Comparison of ENCODE assay signal across 24 mouse cellular contexts in the genomic region with DNA sequence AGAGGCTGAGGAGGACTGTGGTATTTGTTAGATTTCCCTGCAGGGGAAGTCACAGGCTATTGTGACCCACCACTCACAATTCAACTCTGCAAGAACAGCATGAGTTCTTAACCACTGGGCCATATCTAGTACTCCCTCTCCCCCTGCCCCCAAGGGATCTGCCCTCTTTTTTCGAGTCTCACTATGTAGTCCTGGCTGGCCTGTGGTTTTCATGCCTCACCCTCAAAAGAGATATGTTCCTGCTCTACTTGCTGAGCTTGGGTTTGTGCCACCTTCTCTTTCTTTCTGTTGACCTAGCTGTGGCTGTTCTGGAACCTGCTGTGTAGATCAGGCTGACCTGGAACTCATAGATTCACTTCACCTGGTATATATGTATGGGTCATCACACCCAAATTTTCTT.
"Had no signal": no experiment of that assay in that cellular context is flagged by ENCODE, and none has a peak within 500 bp of the region (broad histone marks: within the 10 kb centered on the region; RNA-seq: fewer than 3 reads in every experiment).

No protein-coding gene starts in this region.

- H3K27me3 ChIP-seq: heart, embryonic 12.5 days; hindbrain, embryonic 12.5 days; intestine, embryonic 15.5 days; limb, embryonic 13.5 days; limb, embryonic 15.5 days; liver, embryonic 12.5 days had no signal

- H3K9ac ChIP-seq: heart, embryonic 12.5 days; hindbrain, embryonic 12.5 days; hindbrain, embryonic 14.5 days; intestine, embryonic 15.5 days; limb, embryonic 13.5 days; limb, embryonic 15.5 days; liver, embryonic 12.5 days had no signal

- DNase-seq: gastrocnemius, adult 2 months; gastrocnemius, postnatal 10 days; gastrocnemius, postnatal 25 days; heart, adult 18-20 months; heart, postnatal 10 days; heart, postnatal 4 days; kidney, adult 18-20 months; kidney, adult 8-10 months; kidney, postnatal 10 days; kidney, postnatal 25 days; kidney, postnatal 4 days; layer of hippocampus, adult 9-11 months; layer of hippocampus, postnatal 36 days; left cerebral cortex, postnatal 4 days had no signal

- H3K9me3 ChIP-seq: heart, embryonic 10.5 days; heart, embryonic 12.5 days; hindbrain, embryonic 10.5 days; hindbrain, embryonic 12.5 days; intestine, embryonic 15.5 days; limb, embryonic 13.5 days; limb, embryonic 15.5 days; liver, embryonic 12.5 days had no signal

- H3K4me2 ChIP-seq: heart, embryonic 12.5 days; hindbrain, embryonic 12.5 days; hindbrain, embryonic 14.5 days; intestine, embryonic 15.5 days; limb, embryonic 13.5 days; limb, embryonic 15.5 days; liver, embryonic 12.5 days had no signal

- H3K4me3 ChIP-seq: gastrocnemius, adult 2 months; heart, embryonic 10.5 days; heart, embryonic 12.5 days; hindbrain, embryonic 10.5 days; hindbrain, embryonic 12.5 days; intestine, embryonic 15.5 days; layer of hippocampus, adult 2 months; limb, embryonic 13.5 days; limb, embryonic 15.5 days; liver, embryonic 12.5 days had no signal

- H3K27ac ChIP-seq: gastrocnemius, adult 2 months; heart, embryonic 10.5 days; hindbrain, embryonic 10.5 days; hindbrain, embryonic 12.5 days; hindbrain, embryonic 14.5 days; intestine, embryonic 15.5 days; layer of hippocampus, adult 2 months; limb, embryonic 13.5 days; limb, embryonic 15.5 days; liver, embryonic 12.5 days had no signal
